Mouse (Mus musculus) midbrain, embryonic 11.5 days (tissue): ENCODE measurements at regions not wholly inside any gene's neighbourhood (a gene's known extent, or its start where the extent isn't known, plus 50 kb on each side); places are given as distances from the start of the nearest gene placed in this dataset.
A peak's percentile ranks its signal among the peaks of the same experiment; 100 is the strongest.
"Not testable (repeated sequence)": the region's sequence is repeated elsewhere in the genome, so short reads cannot be mapped to it uniquely, and the experiment has no call there.

Source experiments
- ATAC-seq: fragments of 200-750 bp; cut with Nextera tagmentation; 2 replicates; pipeline ENCODE4 v1.8.0; 2017; ENCODE audit warnings: moderate TSS enrichment, moderate library complexity; ENCODE audit not compliant: low FRiP score
- DNase-seq: peaks from one replicate; pipeline ENCODE4 v3.0.0; 2015; ENCODE audit warnings: low spot score; ENCODE audit errors: missing footprints
- H3K27ac ChIP-seq: fragments of 300-500 bp; sonication (generic); 2 replicates; pipeline ENCODE4 v1.5.1; 2014; ENCODE audit warnings: low read depth, low read length
- H3K27me3 ChIP-seq: fragments of 300-500 bp; sonication (generic); 2 replicates; pipeline ENCODE4 v1.6.1; 2014; ENCODE audit warnings: mild to moderate bottlenecking, low read length, moderate library complexity, mixed read lengths; ENCODE audit not compliant: control insufficient read depth, insufficient read depth
- H3K36me3 ChIP-seq: fragments of 300-500 bp; sonication (generic); 2 replicates; pipeline ENCODE4 v1.6.1; 2014; ENCODE audit warnings: mild to moderate bottlenecking, low read length, moderate library complexity, mixed read lengths; ENCODE audit not compliant: control insufficient read depth, insufficient read depth
- H3K4me1 ChIP-seq: fragments of 300-500 bp; sonication (generic); 2 replicates; pipeline ENCODE4 v1.6.1; 2014; ENCODE audit warnings: low read length; ENCODE audit not compliant: control insufficient read depth, insufficient read depth
- H3K4me2 ChIP-seq: fragments of 300-500 bp; sonication (generic); 2 replicates; pipeline ENCODE4 v1.6.1; 2014; ENCODE audit warnings: mild to moderate bottlenecking, moderate library complexity
- H3K4me3 ChIP-seq: fragments of 300-500 bp; sonication (generic); 2 replicates; pipeline ENCODE4 v1.5.1; 2014; ENCODE audit warnings: low read depth, low read length
- H3K9ac ChIP-seq: fragments of 300-500 bp; sonication (generic); 2 replicates; pipeline ENCODE4 v1.6.1; 2014; ENCODE audit warnings: low read length
- H3K9me3 ChIP-seq: fragments of 300-500 bp; sonication (generic); 2 replicates; pipeline ENCODE4 v1.6.1; 2016; ENCODE audit warnings: low read length; ENCODE audit not compliant: control insufficient read depth
- WGBS: fragments of 180-500 bp; shearing (Covaris S2); extraction: QIAGEN DNeasy Blood & Tissue Kit; methylation state at CpG from one replicate; pipeline ENCODE4 v1.1.7; 2014; 5-methylcytosine and 5-hydroxymethylcytosine counted together

- no peak overlapping the region for H3K4me3 ChIP-seq
- 97% methylated on average over 1 of the region's 1 CpGs for WGBS
- H3K27me3 ChIP-seq, result no peaks in the 10 kb centered on the region
- H3K36me3 ChIP-seq, result no peaks in the 10 kb centered on the region
- H3K9me3 ChIP-seq, result no peaks in the 10 kb centered on the region
- no peak overlapping the region for H3K4me2 ChIP-seq
- DNase-seq (no peak), ATAC-seq (no peak)
- H3K4me1 ChIP-seq, result no peaks in the 10 kb centered on the region
- H3K9ac ChIP-seq, result no peak overlapping the region
- no peak overlapping the region for H3K27ac ChIP-seq
Observed at GRCm38 (mm10) chr3:18428908-18429307, 480.7 kb downstream of the Cypt12 start.

- H3K27me3 ChIP-seq, result no peaks in the 10 kb centered on the region
- H3K4me2 ChIP-seq, result no peak overlapping the region
- DNase-seq (no peak), ATAC-seq (no peak)
- H3K9me3 ChIP-seq, result no peaks in the 10 kb centered on the region
- no peaks in the 10 kb centered on the region for H3K36me3 ChIP-seq
- no peak overlapping the region for H3K9ac ChIP-seq
- H3K4me3 ChIP-seq, result no peak overlapping the region
- 90% methylated on average over 5 of the region's 5 CpGs for WGBS
- H3K27ac ChIP-seq, result no peak overlapping the region
- no peaks in the 10 kb centered on the region for H3K4me1 ChIP-seq
Observed at GRCm38 (mm10) chr3:18438845-18439244, 490.6 kb downstream of the Cypt12 start.

- H3K27me3 ChIP-seq, result no peaks in the 10 kb centered on the region
- no peak overlapping the region for H3K27ac ChIP-seq
- no peaks in the 10 kb centered on the region for H3K9me3 ChIP-seq
- no peak overlapping the region for H3K4me2 ChIP-seq
- no peaks in the 10 kb centered on the region for H3K36me3 ChIP-seq
- no peak for ATAC-seq
- no peak overlapping the region for H3K4me3 ChIP-seq
- peaks cover 4% of the 10 kb centered on the region; the same call in 1 of the 2 replicates for H3K4me1 ChIP-seq
- no peak overlapping the region for H3K9ac ChIP-seq
- DNase-seq, result no peak
- WGBS, result 88% methylated on average over 3 of the region's 3 CpGs
Observed at GRCm38 (mm10) chr3:18452197-18452933, 504.2 kb downstream of the Cypt12 start.

- H3K4me2 ChIP-seq, result no peak overlapping the region
- peak; percentile 79 for ATAC-seq
- H3K9me3 ChIP-seq, result no peaks in the 10 kb centered on the region
- no peaks in the 10 kb centered on the region for H3K27me3 ChIP-seq
- no peak overlapping the region for H3K9ac ChIP-seq
- peaks cover 4% of the 10 kb centered on the region; the same call in 1 of the 2 replicates for H3K4me1 ChIP-seq
- H3K4me3 ChIP-seq, result no peak overlapping the region
- DNase-seq, result peak; percentile 86
- WGBS, result 64% methylated on average over 1 of the region's 3 CpGs
- H3K27ac ChIP-seq, result no peak overlapping the region
- no peaks in the 10 kb centered on the region for H3K36me3 ChIP-seq
Observed at GRCm38 (mm10) chr3:18453220-18453985, 505.2 kb downstream of the Cypt12 start.

- peak; percentile 73 for ATAC-seq
- Histone ChIP-seq H3K4me3 (no peak overlapping the region), H3K9me3 (no peaks in the 10 kb centered on the region), H3K36me3 (no peaks in the 10 kb centered on the region), H3K27ac (no peak overlapping the region), H3K4me2 (no peak overlapping the region), H3K4me1 (peaks cover 4% of the 10 kb centered on the region; the same call in 1 of the 2 replicates), H3K9ac (no peak overlapping the region), H3K27me3 (no peaks in the 10 kb centered on the region)
- WGBS, result 39% methylated on average over 2 of the region's 2 CpGs
- no peak for DNase-seq
Observed at GRCm38 (mm10) chr3:18453986-18454291, 505.7 kb downstream of the Cypt12 start.

GRCm38 (mm10) chr3:18454558-18455191, 506.5 kb downstream of the Cypt12 start:
- H3K4me3 ChIP-seq, H3K27me3 ChIP-seq, H3K36me3 ChIP-seq, H3K27ac ChIP-seq, H3K9ac ChIP-seq, H3K4me2 ChIP-seq, H3K9me3 ChIP-seq, H3K4me1 ChIP-seq: not testable (repeated sequence)
- WGBS, result 81% methylated on average over 2 of the region's 4 CpGs
- peak; percentile 62 for ATAC-seq
- DNase-seq, result peak; percentile 84

GRCm38 (mm10) chr3:18456033-18456690, 508.0 kb downstream of the Cypt12 start:
- no peak overlapping the region for H3K9ac ChIP-seq
- no peak for ATAC-seq
- no peak overlapping the region for H3K4me2 ChIP-seq
- H3K27me3 ChIP-seq, result no peaks in the 10 kb centered on the region
- peaks cover 4% of the 10 kb centered on the region; the same call in 1 of the 2 replicates for H3K4me1 ChIP-seq
- H3K9me3 ChIP-seq, result no peaks in the 10 kb centered on the region
- H3K36me3 ChIP-seq, result no peaks in the 10 kb centered on the region
- WGBS, result 90% methylated on average over 2 of the region's 2 CpGs
- H3K27ac ChIP-seq, result no peak overlapping the region
- DNase-seq, result no peak
- H3K4me3 ChIP-seq, result no peak overlapping the region

- 88% methylated on average over 1 of the region's 1 CpGs for WGBS
- ATAC-seq, result no peak
- Histone ChIP-seq H3K4me1 (no peaks in the 10 kb centered on the region), H3K9me3 (no peaks in the 10 kb centered on the region), H3K4me3 (no peak overlapping the region), H3K27me3 (no peaks in the 10 kb centered on the region), H3K36me3 (no peaks in the 10 kb centered on the region), H3K4me2 (no peak overlapping the region), H3K9ac (no peak overlapping the region), H3K27ac (no peak overlapping the region)
- no peak for DNase-seq
Observed at GRCm38 (mm10) chr3:18460267-18460666, 512.1 kb downstream of the Cypt12 start.

- H3K27me3 ChIP-seq, result no peaks in the 10 kb centered on the region
- H3K9ac ChIP-seq, result no peak overlapping the region
- H3K9me3 ChIP-seq, result no peaks in the 10 kb centered on the region
- H3K4me1 ChIP-seq, result no peaks in the 10 kb centered on the region
- H3K4me2 ChIP-seq, result no peak overlapping the region
- WGBS, result 89% methylated on average over 3 of the region's 3 CpGs
- H3K27ac ChIP-seq, result no peak overlapping the region
- H3K4me3 ChIP-seq, result no peak overlapping the region
- ATAC-seq (no peak), DNase-seq (no peak)
- no peaks in the 10 kb centered on the region for H3K36me3 ChIP-seq
Observed at GRCm38 (mm10) chr3:18471846-18472245, 523.6 kb downstream of the Cypt12 start.
